Mouse (Mus musculus) layer of hippocampus, adult 9-11 months (tissue): Measurements from ENCODE around the gene Yif1b.
"Not testable (repeated sequence)": the region's sequence is repeated elsewhere in the genome, so short reads cannot be mapped to it uniquely, and the experiment has no call there.

Source experiments
- DNase-seq: peaks from one replicate; pipeline ENCODE4 v3.0.0; 2022

The Yif1b gene

DNA sequence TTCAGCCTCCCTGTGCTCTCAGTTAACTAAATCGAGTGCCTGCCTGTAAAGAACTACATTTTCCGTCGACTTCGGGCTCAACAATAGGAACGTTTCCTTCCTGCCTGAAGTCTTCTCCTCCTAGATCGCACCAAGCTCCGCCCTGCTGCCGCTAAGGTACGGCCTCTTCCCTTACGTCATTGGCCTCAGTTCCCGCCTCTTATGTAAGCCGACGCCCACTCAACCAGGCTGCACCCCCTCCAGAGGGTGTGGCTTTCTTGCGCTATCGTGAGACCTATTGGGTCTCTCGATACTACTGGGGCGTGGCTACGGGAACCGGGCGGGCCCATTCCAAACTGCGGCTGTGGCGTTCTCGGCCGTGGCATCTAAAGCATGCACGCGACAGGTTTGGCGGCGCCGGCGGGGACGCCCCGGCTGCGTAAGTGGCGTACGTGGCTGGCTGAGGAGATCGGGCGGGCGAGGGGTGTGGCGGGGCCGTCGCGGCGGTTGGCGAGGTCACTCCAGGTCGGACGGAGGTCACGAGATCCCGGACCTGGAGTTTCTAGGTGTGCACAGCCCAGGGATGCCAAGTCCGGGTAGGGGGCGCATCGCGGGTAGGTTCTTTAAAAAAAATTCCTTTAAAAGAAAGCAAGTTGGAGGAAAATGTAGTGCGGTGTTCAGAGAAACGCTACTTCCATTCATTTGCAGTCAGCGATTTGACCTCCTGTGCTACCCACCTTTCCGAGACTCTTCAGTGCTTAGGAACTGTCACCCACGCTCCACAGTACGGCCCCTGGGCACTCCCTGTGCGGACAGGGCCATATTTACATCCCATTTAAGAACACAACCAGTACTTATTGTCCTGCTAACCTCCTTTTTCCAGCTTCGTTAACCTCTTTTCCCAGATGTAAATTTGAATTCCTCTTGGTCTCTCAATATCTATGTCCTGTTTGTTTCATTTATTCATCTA is at the start of gene Yif1b:
Gene Yif1b (plus strand): TSS at position 311 of the 949 bp plus-strand sequence.
- DNase-seq = peak; percentile 99

DNA sequence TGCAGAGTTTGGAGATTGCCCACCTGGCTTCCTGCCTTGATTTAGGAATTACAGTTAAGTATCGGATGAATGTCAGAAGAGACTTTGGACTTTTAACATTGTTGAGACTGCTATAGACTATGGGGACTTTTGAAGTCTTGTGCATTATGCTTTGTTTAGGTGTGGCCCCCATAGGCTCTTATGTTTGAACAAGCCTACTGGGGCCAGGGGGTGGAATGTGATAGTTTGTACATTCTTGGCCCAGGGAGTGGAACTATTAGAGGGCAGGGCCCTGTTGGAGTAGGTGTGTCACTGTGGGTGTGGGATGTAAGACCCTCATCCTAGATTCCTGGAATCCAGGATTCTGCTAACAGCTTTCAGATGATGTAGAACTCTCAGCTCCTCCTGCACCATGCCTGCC is 43.9 kb upstream of the Yif1b start:
- not testable (repeated sequence) for DNase-seq

DNA sequence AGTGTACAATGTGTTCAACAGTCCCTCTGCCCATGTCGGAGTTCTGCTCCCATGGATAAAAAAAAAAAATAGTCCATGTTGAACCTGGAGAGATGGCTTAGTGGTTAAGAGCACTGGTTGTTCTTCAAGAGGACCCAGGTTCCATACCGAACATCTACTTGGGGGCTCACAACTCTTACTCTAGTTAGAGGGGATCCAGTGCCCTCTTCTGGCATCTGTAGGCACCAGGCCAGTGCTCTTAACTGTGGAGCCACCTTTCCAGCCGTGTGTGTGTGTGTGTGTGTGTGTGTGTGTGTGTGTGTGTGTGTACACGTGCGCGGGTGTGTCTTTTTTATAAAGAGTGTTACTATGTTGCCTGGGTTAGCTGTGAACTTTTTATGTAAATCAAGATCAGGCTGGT is 35.6 kb upstream of the Yif1b start:
- DNase-seq = no peak

DNA sequence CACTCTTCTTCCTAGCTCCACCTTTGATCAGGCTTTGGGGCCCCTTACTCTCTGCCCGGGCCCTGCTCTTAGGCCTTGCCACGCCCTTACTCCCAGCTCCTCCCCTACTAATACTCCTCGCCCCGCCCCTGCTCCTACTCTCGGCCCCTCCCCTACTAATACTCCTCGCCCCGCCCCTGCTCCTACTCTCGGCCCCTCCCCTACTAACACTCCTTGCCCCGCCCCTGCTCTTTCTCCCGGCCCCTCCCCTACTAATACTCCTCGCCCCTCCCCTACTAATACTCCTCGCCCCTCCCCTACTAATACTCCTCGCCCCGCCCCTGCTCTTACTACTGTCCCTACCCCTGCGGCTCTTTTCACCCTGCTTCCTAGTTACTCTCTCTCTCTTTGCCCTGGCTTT is 27.1 kb upstream of the Yif1b start:
- DNase-seq = not testable (repeated sequence)

DNA sequence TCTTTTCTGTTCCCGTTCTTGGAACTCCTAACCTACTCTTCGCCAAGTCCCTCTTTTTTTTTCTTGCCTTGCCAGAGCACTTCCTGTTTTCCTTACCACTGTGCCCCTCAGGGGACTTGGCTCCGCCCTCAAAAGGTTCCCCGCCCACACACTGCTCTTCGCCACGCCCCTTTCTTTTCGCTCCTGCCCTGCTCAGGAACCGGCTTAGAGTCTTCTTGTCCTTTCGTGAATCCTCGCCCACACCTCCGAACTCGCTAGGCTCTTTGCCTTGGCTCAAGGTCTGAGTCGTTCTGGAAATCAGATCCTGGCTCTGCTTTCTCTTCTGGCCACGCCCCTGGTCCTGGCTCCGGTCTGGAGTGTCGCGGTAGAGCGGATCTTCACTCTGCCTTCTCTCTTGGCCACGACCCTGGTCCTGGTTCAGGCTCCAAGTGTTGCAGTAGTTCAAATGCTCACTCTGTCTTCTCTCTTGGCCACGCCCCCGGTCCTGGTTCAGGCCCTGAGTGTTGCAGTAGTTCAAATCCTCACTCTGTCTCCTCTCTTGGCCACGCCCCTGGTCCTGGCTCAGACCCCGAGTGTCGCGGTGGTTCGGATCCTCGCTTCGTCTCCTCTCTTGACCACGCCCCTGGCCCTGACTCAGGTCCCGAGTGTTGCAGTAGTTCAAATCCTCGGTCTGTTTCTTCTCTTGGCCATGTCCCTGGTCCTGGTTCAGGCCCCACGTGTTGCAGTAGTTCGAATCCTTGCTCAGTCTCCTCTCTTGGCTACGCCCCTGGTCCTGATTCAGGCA is 26.5 kb upstream of the Yif1b start:
- DNase-seq = peak; percentile 85

DNA sequence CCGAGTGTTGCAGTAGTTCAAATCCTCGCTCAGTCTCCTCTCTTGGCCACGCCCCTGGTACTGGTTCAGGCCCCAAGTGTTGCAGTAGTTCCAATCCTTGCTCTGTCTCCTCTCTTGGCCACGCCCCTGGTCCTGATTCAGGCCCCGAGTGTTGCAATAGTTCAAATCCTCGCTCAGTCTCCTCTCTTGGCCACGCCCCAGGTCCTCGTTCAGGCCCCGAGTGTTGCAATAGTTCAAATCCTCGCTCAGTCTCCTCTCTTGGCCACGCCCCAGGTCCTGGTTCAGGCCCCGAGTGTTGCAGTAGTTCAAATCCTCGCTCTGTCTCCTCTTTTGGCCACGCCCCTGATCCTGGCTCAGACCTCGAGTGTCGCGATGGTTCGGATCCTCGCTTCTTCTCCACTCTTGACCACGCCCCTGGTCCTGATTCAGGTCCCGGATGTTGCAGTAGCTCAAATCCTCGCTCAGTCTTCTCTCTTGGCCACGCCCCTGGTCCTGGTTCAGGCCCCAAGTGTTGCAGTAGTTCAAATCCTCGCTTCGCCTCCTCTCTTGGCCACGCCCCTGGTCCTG is 25.8 kb upstream of the Yif1b start:
- DNase-seq = no peak

DNA sequence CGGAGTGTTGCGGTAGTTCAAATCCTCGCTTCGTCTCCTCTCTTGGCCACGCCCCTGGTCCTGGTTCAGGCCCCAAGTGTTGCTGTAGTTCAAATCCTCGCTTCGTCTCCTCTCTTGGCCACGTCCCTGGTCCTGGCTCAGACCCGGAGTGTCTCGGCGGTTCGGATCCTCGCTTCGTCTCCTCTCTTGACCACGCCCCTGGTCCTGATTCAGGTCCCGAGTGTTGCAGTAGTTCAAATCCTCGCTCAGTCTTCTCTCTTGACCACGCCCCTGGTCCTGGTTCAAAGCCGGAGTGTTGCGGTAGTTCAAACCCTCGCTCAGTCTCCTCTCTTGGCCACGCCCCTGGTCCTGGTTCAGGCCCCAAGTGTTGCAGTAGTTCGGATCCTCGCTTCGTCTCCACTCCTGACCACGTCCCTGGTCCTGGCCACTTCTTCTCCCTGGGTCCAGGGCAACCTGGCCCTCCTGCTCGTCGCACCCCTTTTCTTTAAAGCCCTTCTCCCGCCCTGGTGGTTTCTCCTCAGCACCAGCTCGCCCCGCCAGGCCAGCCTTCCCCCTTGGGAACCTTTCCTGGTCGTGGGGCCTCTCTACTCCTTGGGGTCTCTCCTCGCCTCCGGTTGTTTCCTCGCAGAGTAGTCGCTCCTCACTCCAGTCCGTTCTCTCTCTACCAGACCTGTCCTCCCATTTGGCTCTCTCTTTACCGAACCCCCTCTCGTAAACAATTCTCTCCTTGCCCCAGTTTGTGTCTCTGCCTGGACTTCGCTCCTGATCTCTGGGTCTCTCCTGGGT is 25.2 kb upstream of the Yif1b start:
- DNase-seq = not testable (repeated sequence)

DNA sequence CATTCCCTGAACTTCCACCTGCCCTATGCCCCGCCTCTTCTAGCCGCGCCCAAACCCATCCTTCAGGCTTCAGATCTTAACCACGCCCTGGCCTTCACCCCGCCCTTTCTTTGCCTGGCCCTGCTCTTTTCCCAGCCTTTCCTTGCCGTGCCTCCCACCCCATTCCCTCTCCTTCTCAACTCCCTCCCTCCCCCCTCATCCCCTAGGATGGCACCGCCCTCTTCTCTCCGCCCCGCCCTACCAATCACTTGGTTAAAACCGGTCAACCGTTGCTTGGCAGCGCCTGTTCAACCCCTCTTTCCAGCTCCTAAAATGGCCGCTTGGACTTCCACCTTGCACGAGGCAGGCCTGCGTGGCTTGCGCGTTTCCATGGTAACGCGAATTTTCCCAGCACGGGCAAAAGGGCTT is 24.4 kb upstream of the Yif1b start, which contains the start of gene Catsperg1:
Gene Catsperg1 (minus strand): TSS at position 361 of the 408 bp plus-strand sequence.
- no peak for DNase-seq

DNA sequence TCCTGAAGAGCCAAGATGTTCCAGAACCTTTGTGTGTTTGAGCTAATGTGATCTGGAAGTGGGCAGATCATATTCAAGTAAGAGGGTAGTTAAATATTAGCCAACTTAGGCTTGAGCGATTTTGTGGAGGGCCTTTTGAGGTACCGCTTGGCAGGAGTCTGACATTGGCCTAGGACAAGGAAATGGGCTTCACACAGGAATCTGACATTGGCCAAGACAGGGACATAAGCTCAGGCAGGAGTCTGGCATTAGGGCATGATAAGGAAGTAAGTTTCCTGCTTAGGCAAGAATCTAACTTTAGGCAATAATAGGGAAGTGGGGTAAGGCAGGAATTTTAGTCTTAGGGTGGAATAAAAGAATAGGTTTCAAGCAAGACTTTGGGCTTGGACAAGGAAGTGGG is 23.9 kb upstream of the Yif1b start:
- no peak for DNase-seq

DNA sequence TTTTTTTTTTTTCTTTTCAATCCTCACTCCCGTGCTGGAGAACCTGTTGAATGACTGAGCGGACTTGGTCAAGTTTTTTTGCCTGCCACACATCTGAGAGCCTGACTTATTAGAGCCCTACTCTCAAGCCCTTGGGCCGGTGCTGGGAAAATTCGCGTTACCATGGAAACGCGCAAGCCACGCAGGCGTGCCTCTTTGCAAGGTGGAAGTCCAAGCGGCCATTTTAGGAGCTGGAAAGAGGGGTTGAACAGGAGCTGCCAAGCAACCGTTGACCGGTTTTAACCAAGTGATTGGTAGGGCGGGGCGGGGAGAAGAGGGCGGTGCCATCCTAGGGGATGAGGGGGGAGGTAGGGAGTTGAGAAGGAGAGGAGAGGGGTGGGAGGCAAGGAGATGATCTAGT is 23.3 kb upstream of the Yif1b start:
- DNase-seq = no peak

DNA sequence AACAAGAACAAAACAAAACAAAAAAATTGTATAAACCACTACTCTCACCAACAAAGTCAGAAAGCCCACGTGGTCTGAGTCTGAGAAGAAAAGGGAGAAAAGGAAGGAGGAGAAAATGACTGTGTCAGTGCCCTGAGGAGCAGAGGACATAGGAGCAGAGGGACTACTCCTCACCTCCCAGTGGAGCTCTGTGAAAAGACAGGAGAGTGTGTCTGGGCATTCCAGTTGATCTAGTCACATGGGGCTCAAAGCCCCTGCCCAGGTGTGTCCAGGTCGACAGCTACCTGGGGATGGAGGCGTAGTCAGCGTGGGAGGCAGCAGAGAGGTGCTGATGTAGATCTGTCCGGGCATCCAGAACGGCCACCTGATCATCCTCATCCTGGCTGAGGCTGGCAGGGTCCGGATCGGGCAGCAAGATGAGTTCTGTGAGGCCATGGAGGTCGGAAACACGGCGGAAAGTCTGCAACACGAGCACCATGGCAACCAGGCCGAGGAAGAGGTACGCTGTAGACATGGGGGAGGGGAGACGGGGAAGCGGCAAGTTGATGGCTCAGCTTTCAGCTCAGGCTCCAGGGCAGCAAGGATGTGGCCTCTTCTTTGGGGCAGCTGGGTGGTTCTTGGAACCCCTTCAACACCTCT is 13.3 kb upstream of the Yif1b start:
- DNase-seq = peak; percentile 56

DNA sequence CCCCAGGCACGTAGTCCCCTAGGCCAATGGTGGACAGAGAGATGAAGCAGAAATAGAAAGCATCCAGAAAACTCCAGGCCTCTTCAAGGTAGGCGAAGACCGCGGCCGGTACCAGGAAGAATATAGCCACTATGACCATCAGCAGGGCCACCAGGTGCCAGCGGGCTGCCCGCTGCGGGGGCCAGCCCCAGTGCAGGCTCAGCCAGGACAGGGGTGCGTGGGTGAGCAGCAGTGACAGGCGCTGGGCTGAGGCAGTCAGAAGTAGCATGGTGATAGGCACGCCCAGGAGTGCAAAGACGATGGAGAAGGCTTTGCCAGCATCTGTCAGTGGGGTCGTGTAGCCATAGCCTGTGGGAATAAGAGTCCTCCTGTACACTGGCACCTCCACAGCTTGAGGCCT is 12.6 kb upstream of the Yif1b start:
- DNase-seq = no peak

DNA sequence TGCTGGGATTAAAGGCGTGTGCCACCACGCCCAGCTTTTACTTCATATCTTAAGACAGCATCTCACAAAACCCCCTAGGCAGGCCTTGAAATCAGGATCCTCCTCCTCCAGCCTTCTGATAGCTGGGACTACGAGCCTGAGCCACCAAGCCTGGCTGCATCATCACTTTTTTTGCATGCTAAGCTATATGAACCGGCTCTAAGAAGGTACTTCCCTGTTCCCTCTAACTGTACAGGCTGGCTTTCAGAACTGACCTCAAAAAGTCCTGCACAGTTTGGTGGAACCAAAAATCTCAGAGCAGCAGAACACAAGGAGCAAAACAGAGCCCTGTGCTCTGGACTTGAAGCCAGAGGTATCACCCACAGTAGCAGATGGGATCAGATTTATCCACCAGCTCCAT is 9.9 kb upstream of the Yif1b start:
- no peak for DNase-seq

DNA sequence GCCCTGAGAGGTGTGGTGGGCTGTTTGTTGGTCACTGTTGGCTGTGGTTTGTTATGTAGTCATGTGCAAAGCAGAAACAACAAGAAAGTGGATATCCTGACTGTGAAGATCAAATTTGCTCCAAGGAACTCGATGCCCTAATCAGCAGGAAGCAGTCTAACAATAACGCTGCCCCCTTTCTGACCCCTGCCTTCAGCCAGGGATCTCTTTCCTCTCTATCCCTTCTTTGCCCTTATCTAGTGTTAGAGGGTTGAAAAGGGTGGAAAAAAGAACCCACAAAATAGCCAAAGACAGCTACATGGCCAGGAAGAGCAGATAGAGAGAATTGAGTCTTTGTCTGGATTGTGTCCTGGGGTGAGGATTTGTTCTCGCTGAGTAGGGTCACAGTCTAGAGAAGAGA is 7.6 kb upstream of the Yif1b start:
- no peak for DNase-seq

DNA sequence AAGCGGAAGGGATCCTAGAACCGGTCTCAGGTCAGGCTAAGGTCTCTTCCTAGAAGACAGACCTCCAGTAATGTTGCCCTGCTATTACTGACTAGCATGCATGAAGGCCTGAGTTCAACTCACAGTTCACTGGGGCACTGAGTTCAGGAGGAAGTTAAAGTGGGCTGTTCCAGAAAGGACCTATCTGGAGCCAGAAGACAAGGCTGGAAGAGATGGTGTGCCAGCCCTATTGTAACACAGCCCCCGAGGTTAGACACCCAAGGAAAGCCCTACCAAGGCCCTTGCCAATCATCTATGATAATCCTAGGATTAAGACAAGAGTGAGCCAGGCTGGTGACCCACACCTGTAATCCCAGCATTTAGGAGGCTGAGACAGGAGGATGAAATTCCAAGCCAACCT is 6.6 kb upstream of the Yif1b start:
- no peak for DNase-seq

DNA sequence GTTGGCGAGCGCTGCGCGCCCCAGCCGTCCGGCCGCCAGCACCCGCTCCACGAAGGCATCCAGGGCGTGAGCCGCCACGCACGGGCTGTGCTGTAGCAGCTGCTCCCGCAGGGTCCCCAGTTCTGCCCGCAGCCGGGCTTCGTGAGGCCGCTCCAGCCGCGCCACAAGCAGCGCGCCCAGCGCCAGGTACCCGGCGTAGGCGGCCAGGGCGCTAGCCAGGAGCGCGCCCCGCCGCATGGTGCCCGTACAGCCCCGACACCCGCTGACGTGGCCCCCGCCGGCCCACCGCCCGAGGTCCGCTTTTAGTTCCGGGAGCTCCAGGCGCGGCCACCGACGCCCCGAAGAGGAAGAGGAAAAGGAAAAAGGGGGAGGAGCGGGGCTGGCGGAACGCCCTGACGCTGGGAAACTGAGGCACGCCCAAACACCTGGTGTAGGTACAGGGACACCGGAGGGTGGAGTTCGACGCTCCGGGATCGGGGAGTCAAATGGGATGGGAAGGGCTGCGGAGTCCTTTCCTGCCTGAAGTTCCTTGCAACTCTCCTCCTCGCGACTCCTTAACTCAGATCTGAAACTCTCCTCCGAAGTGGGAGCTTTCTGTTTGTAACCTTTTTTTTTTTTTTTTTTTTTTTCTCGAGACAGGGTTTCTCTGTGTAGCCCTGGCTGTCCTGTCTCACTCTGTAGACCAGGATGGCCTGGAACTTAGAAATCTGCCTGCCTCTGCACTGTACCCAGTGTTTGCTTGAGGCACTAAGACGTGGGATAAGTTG is 5.7 kb upstream of the Yif1b start, which contains the start of gene Kcnk6:
Gene Kcnk6 (minus strand): TSS at position 269 of the 767 bp plus-strand sequence.
- DNase-seq = peak; percentile 60

DNA sequence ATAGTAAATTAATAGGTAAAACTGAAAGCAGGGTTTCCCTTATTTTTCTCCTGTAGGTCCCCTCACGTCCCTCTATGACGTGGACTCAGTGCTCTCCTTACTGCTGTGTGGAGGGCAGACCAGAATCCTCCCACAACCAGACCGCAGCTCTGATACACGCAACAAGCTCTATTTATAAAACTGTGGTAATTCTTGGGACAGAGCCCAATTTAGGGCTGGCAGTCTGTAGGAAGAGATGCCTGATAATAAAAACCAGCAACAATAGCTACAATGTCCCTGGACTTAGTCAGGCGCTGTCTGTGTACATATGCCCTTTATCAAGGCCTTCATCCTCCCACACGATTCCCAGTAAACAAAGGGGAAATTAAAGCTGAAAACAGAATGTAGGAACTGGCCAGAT is 4.4 kb upstream of the Yif1b start:
- DNase-seq = peak; percentile 64

DNA sequence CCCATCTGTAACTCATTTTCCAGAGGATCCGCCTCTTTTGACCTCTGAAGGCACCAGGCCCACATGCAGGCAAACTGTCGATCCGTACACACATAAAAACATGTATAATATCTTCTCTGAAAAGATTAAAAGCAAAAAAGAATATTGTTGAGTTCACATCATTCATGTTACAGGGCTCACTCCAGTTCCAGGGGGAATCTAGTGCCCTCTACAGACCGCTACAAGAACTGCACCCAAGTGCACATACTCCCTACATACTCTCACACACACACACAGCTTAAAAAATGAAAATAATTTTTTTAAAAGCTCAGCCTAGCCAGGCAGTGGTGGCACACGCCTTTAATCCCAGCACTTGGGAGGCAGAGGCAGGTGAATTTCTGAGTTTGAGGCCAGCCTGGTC is 3.5 kb upstream of the Yif1b start:
- no peak for DNase-seq

DNA sequence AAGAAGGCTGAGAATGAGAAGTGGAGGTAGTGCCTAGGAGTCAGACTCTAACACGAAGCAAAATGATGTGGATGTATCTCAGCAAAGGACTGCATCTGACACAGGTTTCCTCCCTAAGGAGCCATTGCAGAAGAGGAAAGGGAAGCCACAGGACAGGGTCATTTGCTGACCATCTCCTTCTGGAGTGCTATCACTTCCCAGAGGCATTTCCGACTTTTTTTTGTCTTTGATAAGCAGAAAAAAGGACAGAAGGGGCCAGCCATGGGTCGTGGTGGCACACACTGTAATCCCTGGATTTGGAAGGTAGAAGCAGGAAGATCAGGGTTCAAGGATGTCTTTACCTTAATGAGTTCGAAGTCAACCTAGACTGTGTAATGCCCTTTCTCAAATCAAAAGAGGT is 1.5 kb upstream of the Yif1b start:
- DNase-seq = no peak

DNA sequence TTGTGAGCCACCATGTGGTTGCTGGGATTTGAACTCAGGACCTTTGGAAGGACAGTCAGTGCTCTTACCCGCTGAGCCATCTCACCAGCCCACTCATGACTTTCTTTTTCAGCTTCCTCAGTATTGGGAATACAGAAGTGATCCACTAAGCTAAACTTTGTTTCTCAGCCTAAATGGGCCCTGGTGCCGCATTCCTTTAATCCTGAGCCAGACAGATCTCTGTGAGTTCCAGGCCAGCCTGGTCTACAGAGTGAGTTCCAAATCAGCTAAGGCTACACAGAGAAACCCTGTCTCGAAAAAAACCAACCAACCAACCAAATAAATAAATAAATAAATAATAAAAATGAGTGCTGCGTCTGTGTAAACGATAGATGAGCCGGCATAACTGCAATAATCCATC is 533 bp upstream of the Yif1b start:
- not testable (repeated sequence) for DNase-seq

DNA sequence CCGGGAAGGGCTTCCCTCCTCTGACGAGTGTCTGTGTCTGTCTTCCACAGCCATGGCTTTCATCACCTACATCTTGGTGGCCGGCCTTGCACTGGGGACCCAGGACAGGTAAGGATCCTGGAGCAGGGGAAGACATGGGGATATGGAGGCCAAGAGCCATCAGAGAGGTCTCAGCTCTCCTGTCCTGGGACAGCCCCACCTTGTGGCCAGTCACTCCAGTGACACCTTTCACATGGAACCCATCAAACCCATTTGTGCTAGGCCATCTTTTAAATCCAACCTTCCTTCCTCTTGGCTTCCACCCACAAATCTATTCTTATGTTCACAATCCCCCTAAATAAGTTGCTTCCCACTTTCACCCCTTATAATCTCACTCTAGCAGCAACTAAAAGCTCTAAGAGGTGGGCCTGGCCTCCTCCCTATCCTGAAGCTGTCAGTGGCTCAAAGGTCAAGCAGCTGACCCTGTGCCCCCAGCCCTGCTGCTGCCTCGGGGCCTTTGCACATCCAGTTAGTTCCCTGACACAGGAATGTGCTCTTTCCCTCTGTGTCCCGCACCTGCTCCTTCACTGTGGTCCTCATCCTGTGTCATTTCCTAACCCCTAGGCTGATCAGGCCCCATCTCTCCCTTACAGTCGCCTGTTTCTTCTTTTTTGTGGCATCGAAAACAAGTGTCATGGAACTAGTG is 6.7 kb downstream of the Yif1b start:
- DNase-seq = no peak
